Mouse (Mus musculus) lung, embryonic 16.5 days (tissue): ENCODE measurements around the gene Cox14. TPM values are rescaled to one million over a fixed set of nuclear protein-coding genes. Genes with fewer than 3 reads are reported as not detected.

ENCODE experiments used
- ATAC-seq: fragments of 200-750 bp; cut with Nextera tagmentation; 2 replicates; pipeline ENCODE4 v1.8.0; 2017; ENCODE audit warnings: low read depth, mild to moderate bottlenecking, moderate library complexity
- H3K27ac ChIP-seq: fragments of 300-500 bp; sonication (generic); 2 replicates; pipeline ENCODE4 v1.5.1; 2014; ENCODE audit warnings: mild to moderate bottlenecking, control low read depth, low read length
- H3K27me3 ChIP-seq: fragments of 300-500 bp; sonication (generic); 2 replicates; pipeline ENCODE4 v1.6.1; 2014; ENCODE audit warnings: low read depth, low read length, mixed read lengths; ENCODE audit not compliant: control insufficient read depth, insufficient read depth
- H3K36me3 ChIP-seq: fragments of 300-500 bp; sonication (generic); 2 replicates; pipeline ENCODE4 v1.6.1; 2014; ENCODE audit warnings: low read length; ENCODE audit not compliant: control insufficient read depth, insufficient read depth
- H3K4me1 ChIP-seq: fragments of 300-500 bp; sonication (generic); replicated peaks from 2 replicates; pipeline ENCODE4 v1.6.1; 2014; ENCODE audit warnings: low read length, mixed read lengths; ENCODE audit not compliant: control insufficient read depth, insufficient read depth
- H3K4me2 ChIP-seq: fragments of 300-500 bp; sonication (generic); 2 replicates; pipeline ENCODE4 v1.6.1; 2014; ENCODE audit warnings: low read depth, low read length, control low read depth
- H3K4me3 ChIP-seq: fragments of 300-500 bp; sonication (generic); 2 replicates; pipeline ENCODE4 v1.5.1; 2014; ENCODE audit warnings: mild to moderate bottlenecking, low read length, control low read depth
- H3K9ac ChIP-seq: fragments of 300-500 bp; sonication (generic); 2 replicates; pipeline ENCODE4 v1.6.1; 2014; ENCODE audit warnings: low read length, control low read depth
- H3K9me3 ChIP-seq: fragments of 300-500 bp; sonication (generic); 2 replicates; pipeline ENCODE4 v1.6.1; 2016; ENCODE audit warnings: low read length; ENCODE audit not compliant: control insufficient read depth
- whole genome bisulfite sequencing: fragments of 180-500 bp; shearing (Covaris S2); extraction: QIAGEN DNeasy Blood & Tissue Kit; methylation state at CpG from one replicate; pipeline ENCODE4 v1.1.7; 2014; 5-methylcytosine and 5-hydroxymethylcytosine counted together
- polyA plus RNA-seq: library from polyadenylated mRNA; unstranded; fragments of >200 nt; fragmentation: Nextera tagmentation; extraction: Ambion mirVana; gene quantifications from 2 replicates; pipeline ENCODE4 v1.2.1, GENCODE M21; 2015

Cox14 gene
- polyA plus RNA-seq, 1 experiment from 2014 or later: 148 TPM

DNA sequence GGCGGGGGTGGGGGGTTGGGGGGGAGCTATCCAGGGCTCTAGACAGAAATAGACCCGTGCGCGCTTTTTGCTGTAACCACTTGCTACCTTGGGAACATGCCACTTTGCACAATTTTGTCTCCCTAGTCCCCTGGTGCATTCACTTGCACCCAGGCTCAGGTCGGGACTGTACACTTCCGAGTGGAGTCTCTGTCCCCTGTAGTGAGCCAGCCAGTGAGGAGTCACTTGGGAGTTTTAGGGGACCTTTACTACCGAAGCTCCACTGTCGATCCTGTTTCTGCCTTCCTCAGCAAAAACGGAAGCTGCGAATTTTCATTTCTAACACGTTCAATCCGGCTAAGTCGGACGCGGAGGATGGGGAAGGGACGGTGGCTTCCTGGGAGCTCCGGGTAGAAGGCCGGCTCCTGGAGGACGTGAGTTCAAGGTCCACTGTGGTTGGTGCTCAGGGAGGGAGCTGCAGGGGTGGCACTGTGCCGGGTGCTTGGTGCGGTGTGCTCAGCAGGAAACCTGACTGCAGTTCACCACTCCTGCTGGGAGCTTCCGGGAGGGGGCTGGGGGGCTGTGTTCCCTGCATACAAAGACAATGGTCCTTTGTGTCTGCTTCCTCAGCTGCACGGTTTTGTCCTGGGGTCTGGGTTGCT is 21.3 kb upstream of the Cox14 start:
- Histone ChIP-seq H3K4me3 (no peak overlapping the region), H3K9me3 (no peaks in the 10 kb centered on the region), H3K9ac (no peak overlapping the region; the same call in 1 of the 2 replicates), H3K27ac (peak overlapping the region; percentile 58), H3K36me3 (peaks cover 31% of the 10 kb centered on the region), H3K27me3 (no peaks in the 10 kb centered on the region; the same call in 1 of the 2 replicates), H3K4me1 (peaks cover 24% of the 10 kb centered on the region), H3K4me2 (0 out of 2 replicates have a peak overlapping the region, but pooled peaks have one; percentile 4)
- no peak for ATAC-seq
- 50% methylated on average over 23 of the region's 23 CpGs for WGBS

DNA sequence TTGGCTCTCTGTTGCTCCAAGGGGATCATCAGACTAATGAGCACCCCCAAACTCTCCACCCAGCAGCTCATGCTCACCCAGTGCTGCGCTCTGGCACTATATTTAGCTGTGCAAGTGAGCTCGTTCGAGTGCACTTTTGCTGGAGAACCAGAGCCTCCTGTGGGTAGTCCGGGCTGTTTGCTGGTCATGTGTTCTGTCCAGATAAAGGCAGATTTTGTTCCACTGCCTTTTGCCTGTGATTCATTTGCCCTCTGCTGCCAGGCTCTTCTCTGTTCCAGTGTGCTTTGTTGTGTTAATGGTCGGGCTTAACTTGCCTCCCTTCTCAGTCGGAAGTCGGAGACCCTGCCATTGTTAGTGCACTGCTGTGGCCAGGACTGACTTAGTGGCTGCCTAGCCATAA is 20.5 kb upstream of the Cox14 start:
- H3K4me2 ChIP-seq: no peak overlapping the region
- H3K27me3 ChIP-seq: no peaks in the 10 kb centered on the region
- peak overlapping the region; percentile 58 for H3K27ac ChIP-seq
- ATAC-seq: no peak
- H3K9ac ChIP-seq: no peak overlapping the region
- no peak overlapping the region for H3K4me3 ChIP-seq
- H3K4me1 ChIP-seq: peaks cover 24% of the 10 kb centered on the region
- H3K36me3 ChIP-seq: peaks cover 37% of the 10 kb centered on the region
- 70% methylated on average over 7 of the region's 7 CpGs for WGBS
- H3K9me3 ChIP-seq: no peaks in the 10 kb centered on the region

DNA sequence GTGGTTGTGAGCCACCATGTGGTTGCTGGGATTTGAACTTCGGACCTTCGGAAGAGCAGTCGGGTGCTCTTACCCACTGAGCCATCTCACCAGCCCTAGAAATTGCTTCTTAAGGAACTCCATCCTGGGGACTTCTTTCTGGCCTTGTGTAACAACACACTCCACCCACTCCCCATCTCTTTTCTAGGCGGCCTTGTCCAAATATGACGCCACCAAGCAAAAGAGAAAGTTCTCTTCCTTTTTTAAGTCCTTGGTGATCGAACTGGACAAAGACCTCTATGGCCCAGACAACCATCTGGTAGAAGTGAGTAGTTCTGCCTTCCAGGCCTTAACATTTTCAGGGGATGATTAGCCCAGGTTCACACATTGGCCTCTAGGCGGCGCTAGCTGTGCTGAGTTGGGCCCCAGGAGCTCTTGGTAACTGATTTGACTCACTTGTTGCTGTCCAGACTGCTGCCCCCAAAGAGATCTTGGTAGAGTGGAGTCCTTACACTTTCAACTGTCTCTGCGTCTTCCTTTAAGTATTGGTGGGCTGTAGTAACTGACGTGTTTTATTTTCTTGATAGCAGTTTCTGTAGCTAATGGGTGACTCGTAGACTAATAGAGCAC is 19.9 kb upstream of the Cox14 start, which contains the start of gene Gm17349:
Gm17349 (minus strand) TSS at position 51 of the 609 bp plus-strand sequence.
- Histone ChIP-seq H3K9me3 (no peaks in the 10 kb centered on the region), H3K27ac (peak within 1 kb of the TSS; percentile 58), H3K4me2 (0 out of 2 replicates have a peak within 1 kb of the TSS, but pooled peaks have one; percentile 4), H3K36me3 (peaks cover 42% of the 10 kb centered on the region), H3K27me3 (no peaks in the 10 kb centered on the region), H3K9ac (no peak within 1 kb of the TSS), H3K4me3 (no peak within 1 kb of the TSS), H3K4me1 (peaks cover 24% of the 10 kb centered on the region)
- WGBS: 65% methylated on average over 11 of the region's 11 CpGs
- no peak for ATAC-seq

DNA sequence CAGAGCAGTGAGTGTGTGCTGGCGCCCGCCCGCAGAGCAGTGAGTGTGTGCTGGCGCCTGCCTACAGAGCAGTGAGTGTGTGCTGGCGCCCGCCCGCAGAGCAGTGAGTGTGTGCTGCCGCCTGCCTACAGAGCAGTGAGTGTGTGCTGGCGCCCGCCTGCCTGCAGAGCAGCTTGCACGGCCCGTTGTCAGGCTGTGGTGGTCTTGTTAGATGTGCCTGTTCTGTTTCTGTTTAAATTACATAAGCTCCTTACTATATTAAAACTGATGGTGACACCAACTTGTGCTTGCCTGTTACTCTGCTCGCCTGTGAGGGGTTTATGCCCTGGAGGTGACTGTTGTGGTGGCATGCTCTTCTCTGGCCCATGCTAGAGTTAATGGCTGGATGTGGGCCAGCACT is 17.2 kb upstream of the Cox14 start:
- 92% methylated on average over 13 of the region's 13 CpGs for WGBS
- Histone ChIP-seq H3K4me2 (no peak overlapping the region), H3K4me3 (no peak overlapping the region), H3K27me3 (no peaks in the 10 kb centered on the region), H3K9ac (no peak overlapping the region), H3K9me3 (no peaks in the 10 kb centered on the region), H3K27ac (no peak overlapping the region), H3K4me1 (peaks cover 8% of the 10 kb centered on the region), H3K36me3 (peaks cover 63% of the 10 kb centered on the region)
- no peak for ATAC-seq

DNA sequence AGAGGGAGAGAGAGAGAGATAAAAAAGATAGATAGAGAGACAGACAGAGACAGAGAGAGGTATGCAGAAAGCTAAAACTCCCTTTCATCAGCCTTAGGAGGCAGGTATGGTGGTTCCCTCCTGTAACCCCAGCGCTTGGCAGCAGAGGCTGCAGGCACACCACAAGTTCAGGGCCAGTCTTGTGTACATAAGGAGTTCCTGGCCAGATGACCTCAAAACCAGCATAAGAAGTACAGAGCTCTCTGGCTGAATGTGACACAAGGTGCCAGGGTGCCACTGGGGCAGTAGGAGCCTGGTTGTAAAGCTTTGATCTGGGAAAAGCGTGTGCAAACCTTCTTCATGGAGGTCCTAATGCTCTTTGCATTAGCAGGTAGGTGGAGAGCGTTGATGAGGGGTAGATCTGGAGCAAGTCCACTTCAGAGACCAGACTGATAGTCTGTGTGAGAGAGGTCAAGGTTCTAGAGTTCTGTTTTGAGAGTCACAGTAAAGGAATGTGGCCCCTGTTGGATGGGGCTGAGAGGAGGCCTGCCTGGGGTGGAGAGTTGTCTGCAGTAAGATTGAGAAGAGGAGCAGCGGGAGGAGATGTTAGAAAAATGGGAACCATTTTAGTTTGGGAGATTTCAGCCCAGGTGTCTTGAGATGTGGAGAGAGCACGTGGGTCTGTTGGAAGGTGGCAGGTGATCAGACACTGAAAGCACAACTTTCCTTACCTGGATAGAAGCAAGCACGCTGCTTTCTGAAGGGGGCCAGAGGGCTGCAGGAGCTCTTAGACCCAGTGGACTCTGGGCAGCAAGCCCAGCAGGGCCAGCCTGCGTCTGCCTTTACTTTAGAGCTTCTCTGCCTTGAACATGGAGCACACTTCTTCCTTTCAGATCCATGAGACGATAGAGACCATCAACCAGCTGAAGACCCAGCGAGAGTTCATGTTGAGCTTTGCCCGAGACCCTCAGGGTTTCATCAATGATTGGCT is 14.9 kb upstream of the Cox14 start:
- 85% methylated on average over 10 of the region's 10 CpGs for WGBS
- Histone ChIP-seq H3K4me2 (no peak overlapping the region), H3K27me3 (no peaks in the 10 kb centered on the region), H3K4me3 (no peak overlapping the region), H3K36me3 (peaks cover 64% of the 10 kb centered on the region), H3K4me1 (no peaks in the 10 kb centered on the region), H3K27ac (no peak overlapping the region), H3K9me3 (no peaks in the 10 kb centered on the region), H3K9ac (no peak overlapping the region)
- ATAC-seq: no peak

DNA sequence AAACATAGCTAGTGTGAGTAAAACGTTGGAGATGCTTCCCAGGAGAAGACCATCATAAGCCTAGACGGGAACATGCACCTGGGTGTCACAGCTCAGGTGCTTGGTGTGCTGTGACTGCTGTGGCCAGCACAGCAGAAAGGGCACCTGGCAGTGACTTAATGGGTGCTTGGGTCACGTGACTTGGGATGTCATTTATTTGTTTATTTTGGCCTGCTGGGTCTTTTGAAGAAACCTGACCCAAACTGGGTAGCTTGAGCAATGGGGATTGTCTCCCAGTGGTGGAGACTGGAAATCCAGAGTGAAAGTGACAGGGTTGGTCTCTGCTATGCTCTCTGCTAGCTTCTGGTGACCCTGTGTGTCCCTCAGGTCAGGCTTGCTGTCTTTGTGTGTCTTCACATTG is 13.9 kb upstream of the Cox14 start:
- Histone ChIP-seq H3K4me3 (no peak overlapping the region), H3K9me3 (no peaks in the 10 kb centered on the region), H3K36me3 (peaks cover 59% of the 10 kb centered on the region), H3K4me1 (no peaks in the 10 kb centered on the region), H3K27ac (no peak overlapping the region), H3K27me3 (no peaks in the 10 kb centered on the region), H3K4me2 (no peak overlapping the region), H3K9ac (no peak overlapping the region)
- no peak for ATAC-seq
- 49% methylated on average over 3 of the region's 3 CpGs for WGBS

DNA sequence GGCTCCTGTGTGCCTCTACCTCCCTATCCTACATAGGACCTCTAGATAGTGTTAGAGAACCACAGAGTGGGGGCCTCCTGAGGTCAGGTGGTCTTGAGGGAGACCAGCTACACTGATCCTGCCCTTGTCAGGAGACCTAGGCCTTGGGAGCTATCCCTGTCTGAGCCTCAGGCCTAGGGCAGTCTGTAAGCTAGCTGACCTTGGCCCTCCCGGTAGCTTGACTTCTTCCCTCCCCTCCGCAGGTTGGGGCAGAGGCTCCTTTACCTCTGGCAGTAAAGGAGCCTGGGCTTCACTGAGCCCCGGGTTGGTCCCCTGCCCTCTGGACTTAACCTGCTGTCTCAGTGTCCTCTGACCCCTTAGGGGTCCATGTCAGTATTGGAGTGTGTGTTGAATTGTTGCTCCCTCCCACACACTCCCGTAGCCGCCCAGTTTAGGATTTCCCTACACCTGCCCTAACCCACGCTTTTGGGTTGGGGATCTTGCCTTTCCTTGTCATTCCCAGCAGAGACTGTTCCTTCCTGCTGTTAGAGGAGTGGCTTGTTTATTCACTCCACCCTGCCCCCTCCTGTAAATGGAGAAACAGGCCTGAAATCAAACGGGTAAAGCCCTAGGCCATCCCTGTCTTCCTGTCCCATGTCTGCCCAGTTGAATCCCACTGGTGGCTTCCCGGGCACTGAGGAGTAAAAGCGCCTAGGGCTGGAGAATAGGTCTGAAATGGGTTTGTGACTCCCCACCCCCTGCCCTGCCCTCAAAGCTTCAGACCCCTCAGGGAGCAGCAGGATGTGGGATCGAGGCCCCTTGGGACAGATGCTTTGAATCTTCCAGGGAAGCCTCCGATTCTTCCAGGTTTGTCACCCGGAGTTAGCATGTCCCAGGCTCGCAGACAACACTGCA is 12.5 kb upstream of the Cox14 start:
- Histone ChIP-seq H3K36me3 (peaks cover 50% of the 10 kb centered on the region), H3K4me3 (no peak overlapping the region), H3K27ac (no peak overlapping the region), H3K4me2 (no peak overlapping the region), H3K4me1 (peaks cover 5% of the 10 kb centered on the region; the same call in 1 of the 2 replicates), H3K9me3 (no peaks in the 10 kb centered on the region), H3K9ac (no peak overlapping the region), H3K27me3 (no peaks in the 10 kb centered on the region)
- ATAC-seq: no peak
- WGBS: 69% methylated on average over 13 of the region's 13 CpGs

DNA sequence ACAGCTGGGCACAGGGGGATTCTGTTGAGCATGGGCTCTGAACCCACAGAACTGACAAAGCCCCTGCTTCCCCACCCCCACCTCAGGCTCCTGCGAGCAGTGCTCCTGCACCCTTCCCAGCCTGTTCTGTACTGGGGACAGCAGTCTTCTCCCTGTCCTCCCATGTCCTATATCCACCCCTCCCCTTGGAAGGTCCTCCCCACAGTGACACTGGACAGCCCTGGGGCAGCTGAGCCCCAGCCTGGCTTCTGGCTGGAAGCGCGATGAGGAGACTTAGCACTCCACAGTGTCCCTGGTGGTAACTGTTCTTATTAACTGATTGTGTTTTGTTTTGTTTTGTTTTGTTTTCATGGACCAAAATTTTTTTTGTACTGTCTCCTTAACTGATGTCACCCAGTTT is 11.8 kb upstream of the Cox14 start:
- H3K27ac ChIP-seq: no peak overlapping the region
- peaks cover 5% of the 10 kb centered on the region; the same call in 1 of the 2 replicates for H3K4me1 ChIP-seq
- 91% methylated on average over 3 of the region's 3 CpGs for WGBS
- no peak for ATAC-seq
- H3K4me3 ChIP-seq: no peak overlapping the region
- peaks cover 47% of the 10 kb centered on the region for H3K36me3 ChIP-seq
- no peaks in the 10 kb centered on the region for H3K27me3 ChIP-seq
- no peaks in the 10 kb centered on the region for H3K9me3 ChIP-seq
- no peak overlapping the region for H3K9ac ChIP-seq
- no peak overlapping the region for H3K4me2 ChIP-seq
